Mouse (Mus musculus): Measurements from ENCODE around the gene Fam118b. TPM values are rescaled to one million over a fixed set of nuclear protein-coding genes. Genes with fewer than 3 reads are reported as not detected.

Gene Fam118b
- total and polyA plus RNA-seq, 2 experiments from 2014 or later = 29.4 to 37.4 TPM

GRCm38 (mm10) chr9:35187351-35187903, 80.2 kb downstream of the Fam118b start:
- no peak overlapping the region for H3K4me3 ChIP-seq (ENCODE audit: low read depth, low read length)
- H3K27ac ChIP-seq (ENCODE audit: low read depth, low read length) = no peak overlapping the region
- H3K9me3 ChIP-seq (ENCODE audit: low read length) = no peaks in the 10 kb centered on the region
- no peaks in the 10 kb centered on the region for H3K36me3 ChIP-seq (ENCODE audit: insufficient read depth, low read length)
- no peak for TF ChIP-seq CTCF (IDR thresholded peaks at IDR 0.05)
- no peak for ATAC-seq (ENCODE audit: low FRiP score)
- H3K9ac ChIP-seq (replicated peaks; ENCODE audit: low read length, poor library complexity, severe bottlenecking) = no peak overlapping the region
- H3K4me1 ChIP-seq (ENCODE audit: insufficient read depth, low read length) = no peaks in the 10 kb centered on the region
- WGBS = 88% methylated on average over 10 of the region's 10 CpGs
- H3K4me2 ChIP-seq (ENCODE audit: low read depth, low read length, poor library complexity, severe bottlenecking) = no peak overlapping the region
- DNase-seq (ENCODE audit: low spot score) = no peak
- no peaks in the 10 kb centered on the region for H3K27me3 ChIP-seq (ENCODE audit: insufficient read depth, low read length)

GRCm38 (mm10) chr9:35186430-35186829, 81.2 kb downstream of the Fam118b start:
- ATAC-seq (ENCODE audit: low FRiP score) (no peak), DNase-seq (ENCODE audit: low spot score) (no peak)
- 87% methylated on average over 3 of the region's 4 CpGs for WGBS
- no peaks in the 10 kb centered on the region for H3K4me1 ChIP-seq (ENCODE audit: insufficient read depth, low read length)
- H3K4me3 ChIP-seq (ENCODE audit: low read depth, low read length) = no peak overlapping the region
- H3K4me2 ChIP-seq (ENCODE audit: low read depth, low read length, poor library complexity, severe bottlenecking) = no peak overlapping the region
- no peak overlapping the region for H3K27ac ChIP-seq (ENCODE audit: low read depth, low read length)
- no peaks in the 10 kb centered on the region for H3K27me3 ChIP-seq (ENCODE audit: insufficient read depth, low read length)
- H3K36me3 ChIP-seq (ENCODE audit: insufficient read depth, low read length) = no peaks in the 10 kb centered on the region
- no peak overlapping the region for H3K9ac ChIP-seq (replicated peaks; ENCODE audit: low read length, poor library complexity, severe bottlenecking)
- H3K9me3 ChIP-seq (ENCODE audit: low read length) = no peaks in the 10 kb centered on the region
- no peak for TF ChIP-seq CTCF (IDR thresholded peaks at IDR 0.05)

DNA sequence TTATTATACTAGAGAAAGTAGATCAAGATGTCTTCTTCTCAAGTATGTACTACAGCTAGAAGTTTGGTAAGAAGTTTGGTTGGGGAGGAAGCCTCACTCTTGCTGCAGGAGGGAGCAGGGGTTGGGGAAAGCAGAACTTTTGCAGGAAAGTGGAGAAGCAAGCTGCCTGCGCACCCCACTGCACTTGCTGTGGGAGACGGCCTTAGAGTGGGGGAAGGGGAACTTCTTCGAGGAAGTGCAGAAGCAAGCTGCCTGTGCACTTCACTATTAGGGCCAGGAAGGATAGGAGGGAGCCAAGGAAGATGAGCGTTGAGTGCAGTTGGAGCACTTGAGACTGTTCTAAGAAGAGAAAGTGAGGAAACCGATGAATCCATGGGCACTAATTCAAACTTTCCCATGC, 84.2 kb downstream of the Fam118b start:
- DNase-seq (ENCODE audit: low spot score) (no peak), ATAC-seq (ENCODE audit: low FRiP score) (no peak)
- Histone ChIP-seq H3K27ac (ENCODE audit: low read depth, low read length) (no peak overlapping the region), H3K27me3 (ENCODE audit: insufficient read depth, low read length) (no peaks in the 10 kb centered on the region), H3K9ac (replicated peaks; ENCODE audit: low read length, poor library complexity, severe bottlenecking) (no peak overlapping the region), H3K9me3 (ENCODE audit: low read length) (no peaks in the 10 kb centered on the region), H3K4me3 (ENCODE audit: low read depth, low read length) (no peak overlapping the region), H3K4me1 (ENCODE audit: insufficient read depth, low read length) (no peaks in the 10 kb centered on the region), H3K4me2 (ENCODE audit: low read depth, low read length, poor library complexity, severe bottlenecking) (no peak overlapping the region), H3K36me3 (ENCODE audit: insufficient read depth, low read length) (no peaks in the 10 kb centered on the region)
- no peak for TF ChIP-seq CTCF (IDR thresholded peaks at IDR 0.05)
- 70% methylated on average over 5 of the region's 5 CpGs for WGBS

DNA sequence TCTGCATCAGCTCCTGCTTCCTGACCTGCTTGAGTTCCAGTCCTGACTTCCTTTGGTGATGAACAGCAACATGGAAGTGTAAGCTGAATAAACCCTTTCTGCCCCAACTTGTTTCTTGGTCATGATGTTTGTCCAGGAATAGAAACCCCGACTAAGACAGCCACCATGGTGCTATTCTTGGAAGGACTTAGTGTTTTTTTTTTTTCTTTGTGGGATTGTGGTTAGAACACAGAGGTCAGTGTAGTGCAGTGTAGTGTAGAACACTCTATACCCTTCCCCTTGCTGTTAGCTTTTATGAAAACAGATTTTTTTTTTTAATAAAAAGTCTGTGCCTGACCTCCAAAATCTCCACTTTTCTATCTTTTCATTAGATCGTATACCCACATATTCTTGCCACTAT, 84.8 kb downstream of the Fam118b start:
- WGBS = 82% methylated on average over 2 of the region's 2 CpGs
- Histone ChIP-seq H3K27me3 (ENCODE audit: insufficient read depth, low read length) (no peaks in the 10 kb centered on the region), H3K9ac (replicated peaks; ENCODE audit: low read length, poor library complexity, severe bottlenecking) (no peak overlapping the region), H3K9me3 (ENCODE audit: low read length) (no peaks in the 10 kb centered on the region), H3K4me2 (ENCODE audit: low read depth, low read length, poor library complexity, severe bottlenecking) (no peak overlapping the region), H3K4me3 (ENCODE audit: low read depth, low read length) (no peak overlapping the region), H3K27ac (ENCODE audit: low read depth, low read length) (no peak overlapping the region), H3K36me3 (ENCODE audit: insufficient read depth, low read length) (no peaks in the 10 kb centered on the region), H3K4me1 (ENCODE audit: insufficient read depth, low read length) (no peaks in the 10 kb centered on the region)
- ATAC-seq (ENCODE audit: low FRiP score) = no peak
- no peak for DNase-seq (ENCODE audit: low spot score)
- no peak for TF ChIP-seq CTCF (IDR thresholded peaks at IDR 0.05)

GRCm38 (mm10) chr9:35176124-35176659, 91.4 kb downstream of the Fam118b start:
- Histone ChIP-seq H3K36me3 (ENCODE audit: insufficient read depth, low read length) (no peaks in the 10 kb centered on the region), H3K4me2 (ENCODE audit: low read depth, low read length, poor library complexity, severe bottlenecking) (peak overlapping the region; percentile 59), H3K27ac (ENCODE audit: low read depth, low read length) (peak overlapping the region; percentile 82), H3K9me3 (ENCODE audit: low read length) (no peaks in the 10 kb centered on the region), H3K27me3 (ENCODE audit: insufficient read depth, low read length) (no peaks in the 10 kb centered on the region), H3K9ac (replicated peaks; ENCODE audit: low read length, poor library complexity, severe bottlenecking) (peak overlapping the region; percentile 54), H3K4me1 (ENCODE audit: insufficient read depth, low read length) (peaks cover 4% of the 10 kb centered on the region), H3K4me3 (ENCODE audit: low read depth, low read length) (peak overlapping the region; percentile 47)
- ATAC-seq (ENCODE audit: low FRiP score) (peak; percentile 29; the same call in 1 of the 2 replicates), DNase-seq (ENCODE audit: low spot score) (no peak)
- WGBS = 45% methylated on average over 14 of the region's 14 CpGs
- no peak for TF ChIP-seq CTCF (IDR thresholded peaks at IDR 0.05)

GRCm38 (mm10) chr9:35175251-35176123, 92.1 kb downstream of the Fam118b start, which contains the start of gene Dcps:
TSS of gene Dcps (minus strand) at chr9:35176061.
- peak; percentile 61 for TF ChIP-seq CTCF (IDR thresholded peaks at IDR 0.05)
- WGBS = under 1% methylated on average over 38 of the region's 38 CpGs
- H3K27me3 ChIP-seq (ENCODE audit: insufficient read depth, low read length) = no peaks in the 10 kb centered on the region

More at GRCm38 (mm10) chr9:35175251-35176123, 92.1 kb downstream of the Fam118b start, which contains the start of gene Dcps:
- peak; percentile 95 for DNase-seq (ENCODE audit: low spot score)
- Histone ChIP-seq H3K4me1 (ENCODE audit: insufficient read depth, low read length) (peaks cover 4% of the 10 kb centered on the region), H3K4me2 (ENCODE audit: low read depth, low read length, poor library complexity, severe bottlenecking) (peak within 1 kb of the TSS; percentile 59), H3K36me3 (ENCODE audit: insufficient read depth, low read length) (no peaks in the 10 kb centered on the region), H3K27ac (ENCODE audit: low read depth, low read length) (peak within 1 kb of the TSS; percentile 82), H3K9ac (replicated peaks; ENCODE audit: low read length, poor library complexity, severe bottlenecking) (peak within 1 kb of the TSS; percentile 54), H3K9me3 (ENCODE audit: low read length) (no peaks in the 10 kb centered on the region), H3K4me3 (ENCODE audit: low read depth, low read length) (peak within 1 kb of the TSS; percentile 47)
- ATAC-seq (ENCODE audit: low FRiP score) = peak; percentile 96

All from midbrain, postnatal 0 days (tissue).